Mouse (Mus musculus) hindlimb bud, embryonic 11.5 days (tissue): ENCODE measurements around the gene Fbxo42.

ENCODE experiments used
- DNase-seq: peaks from one replicate; pipeline ENCODE4 v3.0.0-alpha.2; 2012; ENCODE audit warnings: low read depth, low spot score; ENCODE audit errors: extremely low spot score

Gene Fbxo42

GRCm38 (mm10) chr4:141213770-141214336 lies 66.1 kb downstream of the Fbxo42 start, which contains the start of gene Rsg1:
Rsg1 (plus strand) TSS chr4:141213956.
- DNase-seq: peak; percentile 92

DNA sequence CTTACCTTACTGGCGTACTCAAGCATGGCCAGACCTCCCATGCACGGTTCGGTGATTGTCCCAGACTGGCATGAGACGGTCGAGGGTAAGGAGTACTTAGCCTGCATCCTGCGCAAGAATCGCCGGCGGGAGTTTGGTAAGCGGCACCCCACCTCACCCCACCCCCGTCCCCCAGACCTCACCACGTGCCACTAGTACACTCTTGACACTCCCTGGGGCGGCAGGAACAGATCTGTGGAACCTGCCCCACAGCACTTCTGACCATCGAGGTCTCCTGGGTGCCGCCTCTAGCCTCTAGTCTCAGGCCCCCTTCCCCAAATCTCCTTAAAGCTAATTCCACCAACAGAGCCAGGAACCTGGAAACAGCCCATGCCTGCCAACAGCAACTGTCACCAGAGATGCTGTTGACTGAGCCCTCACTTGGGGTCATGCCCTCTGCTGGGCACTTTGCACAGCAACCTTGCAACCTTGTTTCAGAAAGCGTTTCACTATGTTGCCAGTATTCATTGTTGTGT lies 66.7 kb downstream of the Fbxo42 start:
- DNase-seq: no peak

DNA sequence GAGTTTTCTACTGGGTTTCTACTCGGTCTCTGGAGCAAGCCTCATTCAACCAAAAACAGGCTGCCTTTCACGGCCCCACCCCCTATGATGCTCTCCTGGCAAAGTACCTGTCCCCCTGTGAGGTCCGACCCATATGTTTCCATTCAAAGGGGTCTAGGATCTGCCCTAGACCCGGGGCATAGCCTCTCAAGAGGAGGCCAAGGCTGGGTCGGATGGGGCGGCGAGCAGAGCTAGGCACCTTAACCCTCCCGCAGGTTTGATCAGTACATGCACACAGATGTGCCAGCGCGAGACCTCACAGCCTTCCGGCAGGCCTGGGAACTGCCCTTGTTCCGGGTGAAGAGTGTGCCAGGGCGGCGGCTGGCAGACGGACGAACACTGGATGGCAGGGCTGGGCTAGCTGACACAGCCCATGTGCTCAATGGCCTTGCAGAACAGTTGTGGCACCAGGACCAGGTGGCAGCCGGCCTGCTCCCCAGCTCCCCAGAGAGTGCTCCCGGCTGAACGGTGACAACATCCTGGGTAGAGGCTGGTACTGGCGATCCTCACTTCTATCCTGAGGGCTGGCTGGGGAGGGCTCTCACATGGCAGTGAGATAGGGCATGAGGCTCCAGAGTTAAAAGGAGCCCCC lies 72.0 kb downstream of the Fbxo42 start:
- DNase-seq: no peak

DNA sequence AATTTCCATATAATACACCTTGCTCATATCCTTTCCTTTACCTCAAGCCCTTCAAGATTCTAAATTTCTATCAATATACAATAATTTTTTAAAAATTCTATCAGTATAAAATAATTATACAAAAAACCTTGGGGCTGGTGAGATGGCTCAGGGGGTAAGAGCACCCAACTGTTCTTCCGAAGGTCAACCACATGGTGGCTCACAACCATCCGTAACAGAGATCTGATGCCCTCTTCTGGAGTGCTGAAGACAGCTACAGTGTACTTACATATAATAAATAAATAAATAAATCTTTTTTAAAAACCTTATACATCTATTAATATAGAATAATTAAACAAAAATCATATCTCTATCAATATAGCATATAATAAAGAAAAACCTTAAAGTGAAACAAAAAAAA lies 74.1 kb downstream of the Fbxo42 start:
- no peak for DNase-seq

- no peak for DNase-seq
Observed at GRCm38 (mm10) chr4:141222752-141223151, 75.0 kb downstream of the Fbxo42 start.

DNA sequence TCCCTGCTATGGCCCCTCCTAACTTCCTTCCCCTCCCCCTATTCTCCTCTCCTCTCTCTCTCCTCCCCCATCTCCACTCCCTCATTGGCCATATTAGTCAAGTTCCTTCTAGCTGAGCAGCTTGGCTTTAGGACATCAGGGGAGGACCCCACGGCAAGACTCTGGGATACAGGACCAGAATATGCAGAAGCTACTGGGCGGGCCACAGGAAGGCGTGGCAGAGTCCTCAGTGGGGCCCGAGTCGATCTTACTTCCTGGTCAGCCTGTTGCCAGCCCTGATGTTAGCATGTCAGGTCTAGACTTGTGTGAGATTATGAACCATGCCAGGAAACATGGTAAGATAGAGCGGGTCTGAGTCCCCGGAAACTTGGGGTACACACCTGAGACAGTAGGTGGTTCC lies 81.0 kb downstream of the Fbxo42 start:
- DNase-seq: no peak

GRCm38 (mm10) chr4:141233196-141233595 lies 85.5 kb downstream of the Fbxo42 start:
- DNase-seq: no peak

- no peak for DNase-seq
Observed at GRCm38 (mm10) chr4:141235537-141236111, 87.9 kb downstream of the Fbxo42 start.

- no peak for DNase-seq
Observed at GRCm38 (mm10) chr4:141236856-141237255, 89.1 kb downstream of the Fbxo42 start.

DNA sequence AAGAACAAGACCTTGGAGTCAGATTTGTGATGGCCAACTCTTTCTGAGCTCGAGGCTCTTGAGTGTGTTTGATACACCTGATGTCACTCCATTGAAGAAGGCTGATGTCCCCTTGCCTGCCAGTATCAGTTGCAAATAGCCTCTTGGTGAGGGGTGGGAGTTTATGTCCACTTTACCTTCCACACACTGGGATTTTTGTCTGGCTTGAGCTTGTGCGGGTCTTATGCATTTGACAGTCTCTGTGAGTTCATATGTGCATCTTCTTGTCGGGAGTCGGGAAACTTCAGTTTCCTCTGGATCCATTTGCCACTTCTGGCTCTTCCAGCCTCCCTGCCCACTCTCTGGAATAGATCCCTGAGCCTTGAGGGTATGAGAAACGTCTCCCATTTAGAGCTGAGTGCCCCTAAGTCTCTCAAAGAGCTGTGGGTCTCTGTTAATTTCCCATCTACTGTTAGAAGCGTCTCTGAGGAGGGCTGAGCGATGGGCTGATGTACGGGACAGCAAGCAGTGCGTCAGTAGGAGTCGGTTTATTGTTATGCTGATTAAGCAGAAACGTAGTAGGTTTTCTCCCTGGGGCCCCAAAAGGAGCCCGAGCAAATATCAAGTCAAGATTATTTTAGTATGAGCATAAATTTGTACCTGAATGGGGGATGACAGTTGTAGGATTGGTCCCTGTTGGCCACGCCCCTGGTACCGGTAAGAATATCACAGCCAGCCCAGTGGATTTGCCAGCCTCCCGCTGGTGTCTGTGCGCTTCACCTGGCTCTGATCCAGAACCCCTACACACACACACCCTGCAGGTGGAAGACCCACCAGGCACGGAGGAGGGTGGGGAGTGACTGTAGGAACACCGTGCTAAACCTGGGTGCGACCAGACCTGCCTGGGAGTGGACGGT lies 91.0 kb downstream of the Fbxo42 start:
- DNase-seq: no peak

DNA sequence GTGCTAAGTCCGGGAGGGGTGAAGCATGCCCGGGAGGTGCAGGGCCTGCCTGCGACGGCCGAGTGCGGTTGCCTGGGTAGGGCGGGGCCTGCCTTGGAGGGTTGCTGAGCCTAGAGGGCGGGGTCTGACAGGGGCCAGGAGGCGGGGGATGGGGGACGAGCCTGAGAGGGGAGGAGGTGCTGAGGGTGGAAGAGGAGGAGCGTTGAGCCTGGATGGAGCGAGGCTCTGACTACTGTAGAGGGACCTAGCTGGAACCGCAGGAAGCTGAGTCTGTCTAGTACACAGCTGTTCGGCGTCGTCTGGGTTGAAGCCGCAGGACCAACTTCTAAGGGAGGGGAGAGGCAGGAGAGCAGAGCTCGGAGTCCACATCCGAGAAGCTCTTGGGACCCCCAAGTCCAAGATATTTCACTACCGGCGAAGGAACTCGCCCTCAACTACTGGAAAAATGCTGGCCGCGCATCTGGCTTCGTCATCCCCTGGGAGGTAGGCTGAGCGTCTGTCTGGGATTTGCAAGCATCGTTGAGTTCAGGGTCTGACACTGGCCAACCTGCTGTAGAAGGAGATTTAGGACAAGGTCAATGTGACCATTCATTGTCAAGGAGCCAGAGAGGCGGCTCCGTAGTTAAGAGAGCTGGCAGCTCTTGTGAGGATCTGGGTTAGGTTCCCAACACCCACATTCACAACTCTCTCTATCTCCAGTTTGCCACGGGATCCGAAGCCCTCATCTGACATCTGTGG lies 91.8 kb downstream of the Fbxo42 start, which contains the start of gene Arhgef19:
TSS of gene Arhgef19 (plus strand) at position 112 of the 738 bp plus-strand sequence.
- peak; percentile 44 for DNase-seq

DNA sequence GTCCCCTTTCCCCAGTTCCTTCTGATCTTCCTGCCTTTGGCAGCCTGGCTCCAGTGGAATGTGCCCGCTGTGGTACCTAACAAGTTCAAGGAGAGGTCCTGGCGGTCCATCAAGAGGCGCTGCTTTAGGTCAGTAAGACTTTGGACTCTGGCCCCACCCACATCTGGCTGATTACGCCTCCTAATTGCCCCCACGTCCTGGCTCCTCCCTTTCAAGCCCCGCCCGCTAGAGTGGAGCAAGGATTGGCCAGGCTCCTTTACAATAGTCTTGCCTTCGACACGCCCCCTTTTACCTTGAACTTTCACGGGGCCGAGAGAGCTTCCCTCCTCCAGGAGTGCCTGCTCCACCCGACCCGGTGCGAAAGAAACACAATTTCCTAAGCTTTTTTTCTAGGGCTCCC lies 92.9 kb downstream of the Fbxo42 start:
- DNase-seq: no peak

DNA sequence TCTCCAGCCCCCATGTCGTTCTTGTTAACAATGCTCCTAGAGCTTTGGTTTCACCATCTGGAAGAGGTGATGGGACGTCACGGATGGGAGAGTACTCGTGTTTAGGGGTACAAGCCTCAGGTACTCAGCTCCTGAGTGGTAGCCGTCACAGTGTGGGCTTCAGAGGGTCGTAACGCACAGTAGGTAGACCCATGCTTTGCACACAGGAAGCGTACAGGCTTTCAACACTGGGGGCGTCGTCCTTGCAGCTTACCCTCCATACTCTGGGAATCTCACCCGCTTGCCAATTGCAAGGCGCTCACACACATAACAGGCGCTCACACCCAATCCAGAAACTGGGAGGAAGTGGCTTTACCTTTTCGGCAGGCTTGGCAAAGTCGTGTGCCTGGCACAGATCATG lies 94.1 kb downstream of the Fbxo42 start:
- DNase-seq: no peak

GRCm38 (mm10) chr4:141242651-141243241 lies 95.0 kb downstream of the Fbxo42 start:
- DNase-seq: no peak

- no peak for DNase-seq
Observed at GRCm38 (mm10) chr4:141243636-141244035, 95.9 kb downstream of the Fbxo42 start.

DNA sequence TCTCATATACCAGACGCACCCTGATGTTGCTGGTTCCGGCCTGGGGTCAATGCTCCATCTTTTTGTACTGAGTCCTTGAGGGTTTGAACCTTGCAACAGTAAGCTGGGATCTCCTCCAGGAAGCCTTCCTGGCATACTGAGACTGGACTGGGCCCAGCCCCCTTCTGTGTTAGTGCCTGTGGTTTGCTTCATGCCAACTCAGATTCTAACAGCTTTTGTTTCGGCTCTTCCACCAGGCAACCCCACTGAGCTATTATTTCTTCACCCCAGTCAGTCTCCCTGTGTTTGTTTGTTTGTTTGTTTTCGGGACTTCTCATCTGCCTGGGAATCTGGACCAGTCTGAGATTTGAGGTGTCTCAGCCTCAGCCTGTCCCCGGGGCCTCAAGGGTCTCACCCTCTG lies 96.7 kb downstream of the Fbxo42 start:
- DNase-seq: no peak

- no peak for DNase-seq
Observed at GRCm38 (mm10) chr4:141244931-141245425, 97.3 kb downstream of the Fbxo42 start.

GRCm38 (mm10) chr4:141246089-141246997 lies 98.6 kb downstream of the Fbxo42 start:
- DNase-seq: no peak

- no peak for DNase-seq
Observed at GRCm38 (mm10) chr4:141246998-141247350, 99.3 kb downstream of the Fbxo42 start.
